Mouse (Mus musculus): ENCODE results near the gene Olfr191.

GRCm38 (mm10) chr16:59105312-59105711, 15.7 kb upstream of the Olfr191 start:
- no peak for TF ChIP-seq CTCF (IDR thresholded peaks at IDR 0.05; ENCODE audit: low read depth)
- no peak for TF ChIP-seq EP300 (IDR thresholded peaks at IDR 0.05; ENCODE audit: low read depth)

All from liver, postnatal 0 days (tissue).